Mouse (Mus musculus) ES-CJ7 (cell line): ENCODE results near the gene Snx29.
"Not testable (repeated sequence)": the region's sequence is repeated elsewhere in the genome, so short reads cannot be mapped to it uniquely, and the experiment has no call there.

Source experiments
- DNase-seq: peaks from one replicate; pipeline ENCODE4 v3.0.0; 2011; ENCODE audit warnings: low read depth, low spot score

The Snx29 gene

DNA sequence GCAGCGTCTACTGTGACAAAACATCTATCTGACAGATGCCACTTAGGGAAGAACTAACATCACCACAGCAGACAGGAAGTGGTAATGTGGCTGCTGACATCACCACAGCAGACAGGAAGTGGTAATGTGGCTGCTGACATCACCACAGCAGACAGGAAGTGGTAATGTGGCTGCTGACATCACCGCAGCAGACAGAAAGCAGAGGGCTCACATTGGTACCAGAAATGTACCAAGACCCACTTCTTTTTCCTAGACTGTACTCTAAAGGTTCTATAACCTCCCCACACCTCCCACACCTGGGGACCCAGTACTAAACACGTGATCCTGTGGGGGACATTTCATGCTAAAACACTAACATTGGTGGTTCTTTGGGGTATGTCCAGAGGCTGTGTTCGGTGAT, 126.0 kb downstream of the Snx29 start:
- not testable (repeated sequence) for DNase-seq

DNA sequence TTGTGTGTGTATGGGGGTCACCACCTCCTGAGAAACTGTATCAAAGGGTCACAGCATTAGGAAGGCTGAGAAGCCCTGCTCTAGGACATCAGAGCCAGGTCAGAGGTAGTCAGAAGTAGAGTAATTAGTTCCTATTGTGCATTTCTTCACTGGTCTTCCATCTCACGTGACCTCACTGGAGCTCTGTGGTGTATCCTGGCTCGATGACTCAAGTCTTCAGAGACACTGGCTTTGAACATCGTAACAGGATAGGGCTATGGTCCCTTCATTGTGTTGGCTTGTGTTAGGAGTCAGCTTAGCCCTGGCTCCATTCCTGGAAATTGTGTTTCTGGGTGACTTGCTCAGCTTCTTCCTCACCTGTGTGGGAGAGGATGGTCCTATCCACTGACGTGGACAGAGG, 126.6 kb downstream of the Snx29 start:
- DNase-seq: no peak

DNA sequence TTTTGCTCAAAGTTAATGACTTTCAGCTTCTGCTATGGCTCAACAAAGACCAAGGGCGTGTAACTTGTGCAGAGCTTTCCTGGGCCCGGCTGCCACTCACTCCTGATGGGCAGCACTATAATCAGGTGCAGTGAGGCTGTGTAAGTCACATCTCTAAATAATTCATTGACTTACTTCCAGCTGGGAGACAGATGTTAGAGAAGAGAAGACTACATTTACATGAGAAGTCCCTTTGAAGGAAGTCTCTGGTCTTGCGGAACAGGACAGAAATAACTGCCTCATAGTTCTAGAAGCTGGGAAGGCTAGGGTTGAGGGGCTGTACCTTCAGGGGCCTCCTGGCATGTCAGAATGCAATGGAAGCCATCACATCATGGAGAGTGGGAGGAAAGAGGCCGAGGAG, 127.9 kb downstream of the Snx29 start:
- peak; percentile 50 for DNase-seq

DNA sequence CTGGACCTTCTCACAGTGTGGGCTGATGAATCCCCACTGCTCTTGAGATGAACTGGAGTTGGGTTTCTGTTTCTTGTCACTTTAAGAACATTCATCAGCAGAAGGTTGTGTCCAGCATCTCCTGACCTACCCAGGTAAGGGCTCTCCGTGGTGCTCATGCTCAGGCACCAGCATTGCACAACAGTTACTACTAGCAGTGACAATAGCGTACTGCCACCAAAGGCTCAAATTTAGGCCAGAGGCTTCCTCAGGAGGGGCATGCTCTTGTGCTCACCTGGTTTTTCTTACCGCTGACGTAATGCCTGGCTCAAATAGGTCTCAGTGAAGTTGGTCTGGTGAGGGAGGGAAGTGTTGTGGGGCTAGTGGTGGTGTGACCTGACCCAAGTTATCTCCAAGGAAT, 132.2 kb downstream of the Snx29 start:
- no peak for DNase-seq

DNA sequence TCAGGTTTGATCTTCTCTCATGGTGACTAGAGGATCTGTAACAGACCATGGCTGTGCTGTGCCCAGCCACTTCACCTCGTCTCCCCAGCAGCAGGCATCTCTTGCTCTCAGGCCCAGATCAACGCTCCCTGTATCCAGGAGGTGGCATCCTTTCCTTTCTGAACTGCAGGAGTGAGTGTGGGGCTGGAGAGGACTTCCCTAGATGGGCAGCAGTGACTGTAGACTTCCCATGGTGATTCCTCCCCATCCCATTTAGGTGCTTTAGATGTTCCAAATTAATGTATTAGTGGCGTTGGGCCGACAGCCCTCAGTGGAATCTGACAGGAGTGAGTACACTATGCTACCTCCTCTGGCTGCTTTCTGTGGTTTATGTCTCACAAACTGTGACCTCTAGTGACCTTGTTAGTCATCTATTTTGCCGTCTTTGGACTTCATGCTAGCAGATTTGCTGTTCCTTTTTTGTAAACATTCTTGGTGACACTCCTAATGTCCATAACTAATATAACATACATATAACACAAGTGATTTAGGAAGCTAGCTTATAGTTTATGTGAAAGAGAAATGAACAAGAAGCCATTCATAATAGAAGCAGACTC, 132.9 kb downstream of the Snx29 start:
- DNase-seq: no peak

DNA sequence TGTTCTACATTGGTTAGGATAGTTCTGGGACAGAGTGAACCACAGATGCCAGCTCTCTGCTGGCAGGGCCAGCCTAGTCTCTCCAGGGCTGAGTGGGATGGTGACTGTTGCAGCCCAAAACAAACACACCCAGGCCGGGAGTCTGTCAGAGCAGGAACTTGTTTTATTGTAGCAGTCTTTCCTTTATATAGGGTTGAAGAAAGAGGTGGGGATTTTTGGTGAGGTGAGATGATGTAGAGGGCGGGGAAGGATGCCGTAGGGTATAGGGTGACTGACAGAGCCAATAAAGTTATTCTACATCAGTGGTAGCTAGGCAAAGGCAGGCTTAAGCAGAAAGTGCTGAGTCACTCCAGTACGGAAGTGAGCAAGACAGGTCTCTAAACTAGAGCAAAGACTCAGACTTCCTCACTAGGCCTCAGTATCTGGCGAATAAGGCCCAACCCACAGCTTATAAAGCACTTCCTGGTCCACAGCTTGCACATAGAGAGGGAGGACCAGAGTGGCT, 133.5 kb downstream of the Snx29 start:
- DNase-seq: peak; percentile 53

DNA sequence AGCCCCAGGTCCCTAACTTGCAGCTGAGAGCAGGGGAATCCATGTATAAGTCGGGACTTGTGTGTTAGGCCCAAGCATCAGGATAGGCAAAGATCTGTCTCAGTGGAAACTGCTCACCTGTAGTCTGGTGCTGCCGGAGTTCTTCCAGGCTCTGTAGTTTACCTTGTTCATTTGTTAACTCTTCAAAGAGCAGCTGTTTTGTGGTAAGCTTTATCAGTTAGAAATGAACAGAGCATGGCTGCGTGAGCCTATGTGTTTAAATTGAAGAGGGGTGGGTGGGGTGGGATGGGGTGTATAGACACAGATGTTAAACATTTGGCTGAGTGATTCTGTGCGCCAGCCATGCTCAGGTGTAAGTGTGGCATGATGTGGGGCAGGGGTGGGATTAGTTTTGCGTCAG, 134.4 kb downstream of the Snx29 start:
- DNase-seq: no peak

DNA sequence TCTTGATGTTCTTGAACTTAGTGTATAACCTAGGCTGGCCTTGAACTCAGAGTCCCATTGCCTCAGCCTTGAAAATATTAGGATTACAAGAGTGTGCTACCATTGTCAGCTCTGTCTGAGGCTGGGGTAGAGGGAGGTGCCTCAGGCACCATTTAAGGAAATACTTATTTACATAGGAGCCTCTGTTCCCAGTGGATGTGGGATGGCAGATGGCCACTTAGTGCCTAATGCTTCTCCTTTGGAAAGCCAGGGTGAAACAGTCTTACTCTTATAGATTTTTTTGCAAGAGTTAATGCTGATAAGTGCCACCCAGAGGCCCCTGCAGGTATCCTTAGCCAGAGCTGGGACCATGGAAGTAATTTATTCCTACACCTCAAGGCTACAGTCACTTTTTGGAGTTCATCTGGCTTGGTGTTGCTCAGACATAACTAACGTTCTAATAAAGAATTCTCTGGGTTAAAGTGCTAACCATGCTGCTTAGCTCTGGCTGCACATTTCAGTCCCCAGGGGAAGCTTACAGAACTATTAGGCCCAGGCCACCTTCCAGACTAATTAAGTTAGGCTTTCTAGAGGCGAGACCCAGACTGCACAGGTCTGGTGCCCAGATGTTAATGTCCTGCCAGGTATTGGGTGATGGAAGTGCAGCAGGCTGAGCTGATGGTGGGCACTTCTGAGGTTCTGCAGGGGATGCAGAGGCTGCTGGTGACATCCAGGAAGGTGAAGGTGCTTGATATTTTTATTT, 135.1 kb downstream of the Snx29 start:
- DNase-seq: no peak

DNA sequence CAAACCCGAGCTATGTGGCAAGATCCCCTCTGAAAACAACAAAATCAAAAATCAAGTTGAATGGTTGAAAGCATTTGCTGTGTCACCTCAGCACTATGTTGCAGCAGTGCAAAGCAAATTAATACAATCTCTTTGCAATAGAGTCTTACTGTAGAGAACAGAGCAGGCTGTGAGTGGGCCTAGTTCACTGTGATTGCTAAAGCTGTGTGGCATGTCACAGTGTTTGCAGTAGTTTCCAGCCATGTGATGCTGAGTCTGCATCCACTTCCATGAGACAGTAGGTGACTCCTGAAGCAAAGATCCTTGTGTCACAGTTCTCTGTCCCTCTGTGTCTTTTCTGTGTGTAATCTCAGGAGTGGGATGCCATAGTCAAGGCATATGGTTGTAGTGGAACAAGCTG, 137.5 kb downstream of the Snx29 start:
- no peak for DNase-seq

DNA sequence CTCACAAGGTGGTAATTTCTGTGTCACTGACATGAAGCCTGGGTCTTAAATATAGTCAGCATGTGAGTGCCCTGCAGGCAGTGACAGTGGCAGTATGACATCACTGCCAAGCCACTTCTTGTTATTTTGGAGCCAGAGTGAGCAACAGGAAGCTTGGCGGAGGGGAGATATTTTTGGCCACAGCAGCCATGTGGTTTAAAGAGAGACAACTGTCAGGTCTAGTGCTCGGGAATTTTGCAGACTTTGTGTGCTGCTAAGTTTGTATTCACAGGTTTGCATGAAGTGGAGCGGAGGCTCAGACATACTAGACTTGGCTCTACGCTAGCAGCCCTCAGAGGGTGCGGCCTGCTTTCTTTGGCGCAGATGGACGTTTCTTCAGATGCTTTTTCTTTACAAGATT, 138.9 kb downstream of the Snx29 start:
- DNase-seq: no peak

DNA sequence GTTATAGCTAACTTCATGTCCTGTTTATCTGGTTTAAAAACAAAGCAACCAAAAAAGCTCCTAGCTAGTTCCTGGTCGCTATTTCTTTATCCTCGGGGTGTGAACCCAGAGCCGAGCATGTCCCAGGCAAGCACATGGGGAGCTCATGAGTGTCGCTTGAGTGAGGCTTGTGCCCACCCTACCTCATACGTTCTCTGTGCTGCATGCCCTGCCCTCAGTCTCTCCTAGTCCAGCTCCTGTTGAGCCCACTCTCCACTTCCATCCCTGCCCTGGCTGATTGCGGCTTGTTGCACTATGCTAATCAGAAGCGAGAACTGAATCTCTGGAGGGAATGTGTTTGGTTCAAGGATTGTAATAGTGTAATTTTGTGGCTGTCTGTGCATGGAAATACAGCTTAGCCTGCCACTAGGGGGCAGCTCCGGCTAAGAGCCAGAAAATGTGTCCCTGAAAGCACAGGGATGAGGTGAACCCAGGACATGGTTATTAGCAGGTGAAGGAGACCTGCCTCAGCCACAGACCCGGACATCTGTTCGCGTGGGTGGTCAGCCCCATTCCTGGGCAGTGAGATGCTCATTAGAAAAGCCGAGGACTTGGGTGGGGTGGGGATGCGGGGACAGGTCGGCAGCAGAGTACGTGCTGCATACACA, 145.9 kb downstream of the Snx29 start:
- peak; percentile 41 for DNase-seq

DNA sequence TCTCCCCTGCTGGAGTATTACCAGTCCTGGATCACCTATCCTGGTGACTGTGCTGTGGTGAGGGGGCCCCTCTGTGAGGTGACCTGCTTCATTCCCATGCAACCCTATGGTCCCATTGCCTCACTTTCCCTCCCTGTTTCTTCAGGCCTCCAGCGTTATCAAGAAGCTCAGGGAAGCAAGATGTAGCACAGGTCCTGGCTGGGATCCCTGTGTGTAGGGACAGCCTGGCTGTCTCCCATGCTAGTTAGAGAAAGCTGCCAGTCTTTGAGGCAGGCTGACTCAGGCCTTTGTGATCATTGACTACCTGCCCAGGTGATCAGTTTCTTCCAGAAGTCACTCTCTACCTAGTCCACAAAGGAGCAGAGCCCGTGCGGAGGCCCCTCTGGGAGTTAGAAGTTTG, 146.8 kb downstream of the Snx29 start:
- no peak for DNase-seq

DNA sequence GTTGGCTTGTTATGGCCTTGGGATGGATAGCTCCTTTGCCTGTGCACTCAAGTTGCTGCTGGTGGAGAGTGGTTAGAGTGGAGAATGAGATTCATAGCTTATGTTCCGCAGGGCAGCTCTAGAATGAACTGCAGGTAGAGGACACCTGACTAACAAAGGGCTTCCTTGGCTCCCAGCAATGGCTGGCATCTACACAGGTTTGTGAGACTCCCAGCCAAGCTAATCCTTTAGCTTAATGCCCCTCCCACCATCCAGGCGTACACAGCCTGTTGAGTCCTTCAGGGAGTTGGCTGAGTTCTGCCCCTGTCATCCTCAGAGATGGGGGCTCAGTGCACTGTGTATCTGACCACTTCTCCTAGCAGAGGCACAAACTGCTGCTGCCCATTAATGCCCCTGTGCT, 148.5 kb downstream of the Snx29 start:
- DNase-seq: no peak

DNA sequence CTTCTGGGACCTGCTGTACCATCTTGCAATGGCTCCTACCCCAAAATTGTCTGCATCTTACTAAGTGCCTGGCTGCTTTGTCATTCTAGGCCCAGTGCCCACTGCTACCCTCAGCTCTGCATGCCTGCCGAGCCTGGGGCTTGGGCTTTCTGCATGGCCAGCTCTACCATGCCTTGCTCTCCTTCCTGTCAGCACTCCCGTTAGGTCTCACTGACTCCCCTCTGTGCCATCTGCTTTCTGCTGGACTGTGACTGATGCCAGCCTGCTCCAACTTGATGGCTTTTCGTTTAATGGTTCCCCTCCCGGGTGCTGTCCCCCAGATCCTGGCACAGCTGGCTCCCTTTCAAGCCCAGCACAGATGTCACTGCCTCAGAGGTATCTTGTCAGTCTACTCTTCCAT, 150.1 kb downstream of the Snx29 start:
- DNase-seq: no peak

DNA sequence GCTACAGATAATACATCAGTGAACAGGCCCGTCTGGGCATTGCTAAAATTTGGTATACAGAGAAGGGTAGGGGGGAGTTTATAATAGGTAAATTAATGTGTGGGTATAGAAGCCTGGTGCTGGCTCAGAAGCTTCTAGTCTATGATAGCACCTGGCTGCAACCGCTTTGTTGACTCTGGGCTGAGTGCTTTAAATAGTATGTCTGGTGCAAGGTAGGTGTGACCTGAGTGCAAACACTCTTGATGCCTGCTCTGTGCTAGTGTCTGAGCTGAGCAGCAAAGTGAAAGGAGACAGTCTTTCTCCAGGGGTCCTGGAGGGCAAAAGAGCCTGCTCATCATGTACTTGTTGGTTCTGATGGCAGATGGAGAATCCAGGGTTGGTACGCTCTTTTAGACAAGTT, 150.8 kb downstream of the Snx29 start:
- DNase-seq: no peak

DNA sequence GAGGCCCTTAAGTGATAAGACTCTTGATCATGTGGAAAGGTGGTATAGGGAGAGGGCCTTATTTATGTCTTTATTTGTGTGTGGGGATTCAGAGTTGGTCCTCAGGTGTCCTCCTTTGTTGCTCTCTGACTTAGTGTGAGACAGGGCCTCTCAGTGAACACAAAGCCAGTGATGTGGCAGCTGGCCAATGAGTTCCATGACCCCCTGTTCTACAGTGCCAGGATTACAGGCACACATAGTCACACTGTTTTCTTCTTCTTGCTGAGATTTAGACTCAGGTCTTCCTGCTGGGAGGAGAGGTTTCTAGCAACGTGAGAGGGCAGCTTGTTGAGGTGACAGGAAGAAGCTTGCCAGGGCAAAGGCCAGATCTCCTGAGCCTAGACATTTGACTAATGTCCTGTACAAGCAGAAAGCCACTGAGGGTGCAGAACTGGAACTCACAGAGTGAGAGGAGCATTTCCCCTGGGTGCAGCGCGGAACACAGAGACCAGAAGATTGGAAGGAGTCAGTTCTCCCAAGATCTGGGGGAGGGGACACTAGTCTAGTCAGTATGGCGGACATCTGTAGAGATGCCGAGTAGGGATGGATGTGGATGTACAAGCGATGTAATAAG, 151.3 kb downstream of the Snx29 start:
- no peak for DNase-seq

DNA sequence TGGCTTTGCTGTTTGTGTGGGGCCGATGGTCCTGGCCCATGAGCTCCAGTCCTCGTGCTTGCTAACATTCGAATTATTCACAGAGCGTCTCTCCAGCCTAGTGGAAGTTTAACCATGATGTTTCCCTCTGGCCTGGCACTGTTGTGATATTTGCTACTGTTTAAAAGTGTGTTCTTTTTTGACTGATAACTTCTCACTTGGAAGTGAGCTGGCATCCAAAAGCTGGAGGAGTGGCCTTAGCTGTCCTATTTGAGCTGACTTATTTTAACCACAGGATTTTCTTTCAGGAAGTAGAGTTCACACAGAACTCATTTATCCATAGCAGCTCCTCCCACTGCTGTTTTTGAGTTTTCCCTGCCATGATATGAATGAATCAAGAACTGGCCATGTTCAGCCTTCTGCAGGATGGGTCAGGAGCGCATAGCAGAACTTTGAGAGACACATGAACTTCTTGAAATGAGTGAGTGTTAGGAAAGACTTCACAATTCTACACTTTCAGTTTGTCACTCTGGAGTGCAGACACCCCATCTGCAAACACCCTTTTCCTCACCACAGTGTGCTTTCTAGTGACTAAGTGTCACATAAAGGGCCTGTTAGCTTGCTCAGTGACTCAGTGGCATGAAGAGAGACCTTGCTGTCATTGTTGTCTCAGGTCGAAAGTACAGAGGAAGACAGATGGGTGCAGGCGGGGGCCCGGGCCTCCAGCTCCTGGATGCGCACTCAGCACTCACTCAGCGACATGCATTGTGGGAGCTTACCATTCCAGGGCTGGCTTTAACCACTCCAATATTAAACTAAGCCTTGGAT, 152.6 kb downstream of the Snx29 start:
- DNase-seq: no peak

DNA sequence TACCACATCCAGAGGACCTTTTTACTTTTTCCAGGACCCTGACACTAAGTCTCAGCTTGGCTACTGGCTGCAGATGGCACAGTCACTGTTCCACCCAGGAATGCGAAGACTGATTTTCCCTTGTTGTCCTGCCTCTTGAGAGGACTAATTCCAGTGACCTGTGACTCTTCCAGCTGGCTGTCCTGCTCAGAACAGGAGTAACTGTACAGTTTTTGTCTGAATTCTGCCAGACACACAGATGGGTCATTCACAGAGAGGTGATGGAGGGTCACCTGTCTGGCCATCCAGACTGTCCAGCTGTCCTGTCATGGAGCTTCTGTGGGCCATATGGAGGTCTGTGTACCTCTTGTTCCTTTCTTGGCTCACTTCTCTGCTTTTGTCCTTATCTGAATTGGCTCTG, 153.6 kb downstream of the Snx29 start:
- no peak for DNase-seq

DNA sequence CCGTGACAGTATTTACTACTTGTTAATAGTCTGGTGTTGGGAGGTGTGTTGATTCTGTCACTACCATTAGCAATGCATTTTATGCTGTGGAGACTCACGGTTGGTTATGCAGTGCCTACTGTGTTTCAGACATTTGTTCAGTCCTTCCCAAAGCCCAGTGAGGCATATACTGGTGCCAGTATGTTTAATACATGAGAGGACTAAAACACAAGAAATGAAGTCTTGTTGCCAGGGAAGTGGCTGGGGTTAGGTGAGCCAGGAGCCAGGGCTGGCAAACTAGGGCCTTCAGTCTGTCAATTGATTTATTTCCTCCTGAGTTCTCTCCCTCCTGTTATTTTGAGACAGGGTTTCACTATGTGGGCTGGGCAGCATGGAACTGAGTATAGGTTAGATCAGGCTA, 154.3 kb downstream of the Snx29 start:
- DNase-seq: no peak

DNA sequence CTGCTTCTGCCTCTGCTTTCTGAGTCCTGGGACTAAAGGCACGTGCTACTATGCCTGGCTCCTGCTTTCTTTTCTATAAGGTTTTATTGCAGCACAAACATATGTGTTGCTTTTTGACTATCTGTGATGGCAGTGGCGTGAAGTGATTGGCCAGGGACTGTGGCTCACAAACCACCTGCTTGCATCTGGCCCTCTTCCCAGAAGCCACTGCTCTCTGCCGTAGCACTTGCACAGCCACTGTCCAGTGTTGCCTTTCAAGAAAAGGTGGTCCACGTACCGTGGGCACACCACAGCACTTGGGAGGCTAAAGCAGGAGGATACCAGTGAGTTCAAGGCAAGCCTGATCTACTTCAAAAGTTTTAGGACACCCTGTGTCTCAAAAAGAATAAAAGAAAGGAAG, 154.9 kb downstream of the Snx29 start:
- no peak for DNase-seq

DNA sequence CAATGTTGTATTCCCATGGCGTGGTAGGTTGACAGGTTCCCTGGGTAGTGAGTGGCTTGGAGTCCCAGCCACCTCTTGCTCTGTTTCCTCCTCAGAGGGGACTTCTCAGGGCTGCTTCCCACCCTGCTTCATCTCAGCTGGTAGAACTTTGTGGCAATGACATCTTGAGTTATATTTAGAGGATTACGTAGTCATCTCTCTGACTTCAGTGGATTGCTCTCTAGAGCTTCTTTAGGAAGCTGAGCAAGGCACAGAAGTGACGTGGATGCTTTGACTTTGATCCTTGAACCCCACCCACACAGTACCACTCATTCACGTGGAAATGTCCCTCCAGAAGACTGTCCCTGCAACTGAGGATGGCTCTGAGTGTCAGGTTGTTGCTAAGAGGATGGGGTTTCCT, 156.9 kb downstream of the Snx29 start:
- no peak for DNase-seq

DNA sequence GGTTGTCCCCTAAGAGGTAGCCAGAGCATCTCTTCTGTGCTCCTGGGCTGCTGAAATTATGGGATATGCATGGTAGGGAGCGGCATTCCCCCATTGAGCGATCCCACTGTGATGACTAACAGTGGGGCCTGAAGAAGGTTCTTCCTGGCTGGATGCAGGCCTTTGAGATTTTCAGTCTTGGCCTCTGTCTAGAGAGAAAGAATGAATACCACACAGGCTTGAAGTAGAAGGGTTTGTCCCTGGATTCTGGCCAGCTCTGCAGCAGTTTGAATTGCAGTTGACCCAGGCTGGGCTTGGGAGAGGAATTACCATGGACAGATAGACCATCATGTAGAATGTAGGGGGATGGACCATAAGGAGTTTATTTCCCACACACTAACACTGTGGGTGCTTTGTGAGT, 159.5 kb downstream of the Snx29 start:
- no peak for DNase-seq
